Mouse (Mus musculus) hindbrain, embryonic 16.5 days (tissue): Measurements from ENCODE around the gene Gm45337. TPM values are rescaled to one million over a fixed set of nuclear protein-coding genes. Genes with fewer than 3 reads are reported as not detected.

Source experiments
- ATAC-seq: fragments of 200-750 bp; cut with Nextera tagmentation; 2 replicates; pipeline ENCODE4 v1.8.0; 2017; ENCODE audit warnings: moderate TSS enrichment, moderate library complexity
- H3K27ac ChIP-seq: fragments of 300-500 bp; sonication (generic); 2 replicates; pipeline ENCODE4 v1.5.1; 2014; ENCODE audit warnings: low read depth, mild to moderate bottlenecking, control low read depth, low read length, moderate library complexity
- H3K27me3 ChIP-seq: fragments of 300-500 bp; sonication (generic); replicated peaks from 2 replicates; pipeline ENCODE4 v1.6.1; 2014; ENCODE audit warnings: low read length; ENCODE audit not compliant: control insufficient read depth, insufficient read depth
- H3K36me3 ChIP-seq: fragments of 300-500 bp; sonication (generic); 2 replicates; pipeline ENCODE4 v1.6.1; 2014; ENCODE audit warnings: mild to moderate bottlenecking, low read length, moderate library complexity, mixed read lengths; ENCODE audit not compliant: control insufficient read depth, insufficient read depth
- H3K4me1 ChIP-seq: fragments of 300-500 bp; sonication (generic); 2 replicates; pipeline ENCODE4 v1.6.1; 2014; ENCODE audit warnings: low read depth, low read length; ENCODE audit not compliant: control insufficient read depth, insufficient read depth
- H3K4me2 ChIP-seq: fragments of 300-500 bp; sonication (generic); 2 replicates; pipeline ENCODE4 v1.6.1; 2014; ENCODE audit warnings: mild to moderate bottlenecking, low read length, control low read depth, moderate library complexity
- H3K4me3 ChIP-seq: fragments of 300-500 bp; sonication (generic); 2 replicates; pipeline ENCODE4 v1.5.1; 2014; ENCODE audit warnings: mild to moderate bottlenecking, low read length, control low read depth, moderate library complexity
- H3K9ac ChIP-seq: fragments of 300-500 bp; sonication (generic); 2 replicates; pipeline ENCODE4 v1.6.1; 2014; ENCODE audit warnings: low read depth, mild to moderate bottlenecking, control low read depth, low read length, moderate library complexity
- H3K9me3 ChIP-seq: fragments of 300-500 bp; sonication (generic); 2 replicates; pipeline ENCODE4 v1.6.1; 2014; ENCODE audit warnings: mild to moderate bottlenecking, low read length, moderate library complexity; ENCODE audit not compliant: control insufficient read depth
- WGBS: fragments of 180-500 bp; shearing (Covaris S2); extraction: QIAGEN DNeasy Blood & Tissue Kit; methylation state at CpG from one replicate; pipeline ENCODE4 v1.1.7; 2014; 5-methylcytosine and 5-hydroxymethylcytosine counted together
- polyA plus RNA-seq: library from polyadenylated mRNA; unstranded; fragments of >200 nt; fragmentation: Nextera tagmentation; extraction: Ambion mirVana; gene quantifications from 2 replicates; pipeline ENCODE4 v1.2.1, GENCODE M21; 2015

The Gm45337 gene
- polyA plus RNA-seq, 1 experiment from 2014 or later = not detected

DNA sequence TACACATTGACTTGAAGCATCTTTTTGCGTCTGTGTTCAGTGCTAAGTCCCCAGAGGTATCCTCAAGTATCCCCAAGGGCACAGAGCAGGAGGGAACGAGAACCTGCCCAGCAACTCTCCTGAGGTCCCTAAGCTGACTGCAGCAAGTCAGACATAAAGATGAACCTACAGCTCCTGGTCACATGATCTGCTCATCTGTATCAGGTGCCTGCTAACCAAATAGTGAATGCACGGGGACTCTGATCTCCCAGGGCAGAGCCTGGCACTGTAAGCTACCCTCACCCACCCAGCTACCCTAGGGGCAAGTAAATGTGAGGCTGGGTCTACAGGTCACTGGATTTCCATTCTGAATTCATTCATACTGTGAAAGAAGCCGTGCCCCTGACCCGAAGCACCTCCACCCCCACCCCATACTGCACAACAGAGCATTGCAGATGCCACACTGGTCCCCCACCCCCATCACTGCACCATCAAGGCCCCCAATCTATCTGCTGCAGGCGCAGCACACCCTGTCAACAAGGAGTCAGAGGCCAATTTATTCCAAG, 50.6 kb downstream of the Gm45337 start:
- Histone ChIP-seq H3K9me3 (no peaks in the 10 kb centered on the region), H3K36me3 (no peaks in the 10 kb centered on the region; the same call in 1 of the 2 replicates), H3K9ac (peak overlapping the region; percentile 98), H3K4me1 (peaks cover 57% of the 10 kb centered on the region), H3K27ac (peak overlapping the region; percentile 96), H3K4me2 (peak overlapping the region; percentile 89), H3K4me3 (peak overlapping the region; percentile 81), H3K27me3 (no peaks in the 10 kb centered on the region)
- ATAC-seq = 0 out of 2 replicates have a peak, but pooled peaks have one; percentile 2
- WGBS = 13% methylated on average over 6 of the region's 6 CpGs

Other genes with a start within 250 kb of the Gm45337 start
- 77.3 and 84.7 TPM in 2 replicates for gene Tollip, start 226.1 kb downstream of the Gm45337 start, polyA plus RNA-seq
- 19.6 and 20.7 TPM in 2 replicates for gene Brsk2, start 194.9 kb downstream of the Gm45337 start, polyA plus RNA-seq
- gene Mob2, start 83.5 kb downstream of the Gm45337 start, polyA plus RNA-seq = 52.7 and 55.9 TPM in 2 replicates
- 109 and 117 TPM in 2 replicates for gene Dusp8, start 48.8 kb downstream of the Gm45337 start, polyA plus RNA-seq
- gene Gm45618, start 23.9 kb downstream of the Gm45337 start, polyA plus RNA-seq = 0.25 TPM in 2 replicates
- 0.24 TPM in 2 replicates for gene Gm39115, start 8.6 kb downstream of the Gm45337 start, polyA plus RNA-seq
- gene Gm29735, start 12.5 kb upstream of the Gm45337 start, polyA plus RNA-seq = not detected in 2 replicates
- not detected in 2 replicates for gene Gm4553, start 21.1 kb upstream of the Gm45337 start, polyA plus RNA-seq
- not detected in 2 replicates for gene Krtap5-2, start 31.4 kb upstream of the Gm45337 start, polyA plus RNA-seq
- not detected in 2 replicates for gene Gm10153, start 45.8 kb upstream of the Gm45337 start, polyA plus RNA-seq
- gene Krtap5-3, start 56.8 kb upstream of the Gm45337 start, polyA plus RNA-seq = not detected in 2 replicates
- gene Gm7579, start 67.3 kb upstream of the Gm45337 start, polyA plus RNA-seq = not detected in 2 replicates
- gene Krtap5-5, start 85.4 kb upstream of the Gm45337 start, polyA plus RNA-seq = not detected in 2 replicates
- not detected in 2 replicates for gene Gm40460, start 96.5 kb upstream of the Gm45337 start, polyA plus RNA-seq
- gene Gm2431, start 113.7 kb upstream of the Gm45337 start, polyA plus RNA-seq = not detected in 2 replicates
- gene Gm4559, start 129.8 kb upstream of the Gm45337 start, polyA plus RNA-seq = not detected in 2 replicates
- gene Krtap5-1, start 152.5 kb upstream of the Gm45337 start, polyA plus RNA-seq = not detected in 2 replicates
- not detected in 2 replicates for gene Krtap5-4, start 158.9 kb upstream of the Gm45337 start, polyA plus RNA-seq
- gene Ifitm10, start 229.1 kb upstream of the Gm45337 start, polyA plus RNA-seq = 13.3 and 14.9 TPM in 2 replicates
- gene Gm49369, start 238.1 kb upstream of the Gm45337 start, polyA plus RNA-seq = 6.4 TPM in 1 of 2 replicates, not detected in the other
- gene Ctsd, start 243.4 kb upstream of the Gm45337 start, polyA plus RNA-seq = 356 and 378 TPM in 2 replicates